Mouse (Mus musculus): ENCODE data around the gene Trpm5. TPM values are rescaled to one million over a fixed set of nuclear protein-coding genes. Genes with fewer than 3 reads are reported as not detected.

Trpm5 gene
- polyA plus RNA-seq (2017; shearing (Covaris generic)), result not detected

DNA sequence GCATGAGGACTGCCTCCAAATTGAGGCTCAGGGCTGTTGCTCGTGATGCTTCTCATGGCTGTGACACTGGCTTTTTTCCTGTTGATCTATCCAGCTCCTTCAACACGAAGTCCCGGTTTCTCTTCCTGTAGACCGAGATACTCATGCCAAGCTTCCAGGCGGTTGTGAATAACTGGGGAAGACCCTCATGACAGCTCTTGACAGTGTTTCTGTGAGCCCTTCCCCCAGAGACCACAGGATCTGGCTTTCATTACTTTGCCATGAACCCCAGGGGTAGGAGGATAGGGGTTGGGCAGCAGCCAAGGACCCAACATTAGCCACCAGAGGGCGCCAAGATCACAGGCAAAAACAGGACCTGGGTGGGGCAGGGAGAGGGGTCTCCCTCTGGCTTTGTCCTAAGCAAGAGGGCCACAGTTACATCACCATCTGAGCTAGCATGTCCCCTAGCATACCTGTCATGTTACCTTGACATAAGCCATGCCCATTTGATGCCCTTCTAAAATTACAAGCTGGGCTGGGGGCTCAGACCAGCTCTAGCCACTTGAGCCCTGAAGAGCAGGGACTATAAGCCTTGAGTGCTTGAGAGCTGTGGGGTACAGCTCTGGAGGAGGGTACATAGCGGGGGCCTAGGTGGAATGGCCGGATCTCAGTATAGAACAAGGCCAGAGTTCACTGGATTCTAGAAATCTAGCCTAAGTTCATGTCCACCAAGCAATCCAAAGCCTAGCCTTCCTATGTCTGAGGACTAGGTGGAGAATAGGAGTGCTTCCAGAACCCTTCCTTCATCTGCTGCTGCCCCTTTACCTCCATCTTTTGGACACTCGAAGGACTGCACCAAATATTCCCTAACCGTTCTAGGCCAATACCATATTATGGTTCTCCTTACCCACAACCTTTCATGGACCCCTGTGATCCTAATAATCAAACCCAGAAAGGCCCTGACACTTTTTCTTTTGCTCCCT lies at the start of gene Trpm5:
Trpm5 (minus strand) TSS at position 51 of the 962 bp plus-strand sequence.

GRCm38 (mm10) chr7:143106062-143106461 lies 11.6 kb upstream of the Trpm5 start, which contains the start of gene Kcnq1:
Gene Kcnq1 (plus strand): TSS chr7:143106362.

GRCm38 (mm10) chr7:143068882-143069591 lies 25.4 kb downstream of the Trpm5 start, which contains the start of gene Tssc4:
Gene Tssc4 (plus strand): TSS chr7:143069249.

DNA sequence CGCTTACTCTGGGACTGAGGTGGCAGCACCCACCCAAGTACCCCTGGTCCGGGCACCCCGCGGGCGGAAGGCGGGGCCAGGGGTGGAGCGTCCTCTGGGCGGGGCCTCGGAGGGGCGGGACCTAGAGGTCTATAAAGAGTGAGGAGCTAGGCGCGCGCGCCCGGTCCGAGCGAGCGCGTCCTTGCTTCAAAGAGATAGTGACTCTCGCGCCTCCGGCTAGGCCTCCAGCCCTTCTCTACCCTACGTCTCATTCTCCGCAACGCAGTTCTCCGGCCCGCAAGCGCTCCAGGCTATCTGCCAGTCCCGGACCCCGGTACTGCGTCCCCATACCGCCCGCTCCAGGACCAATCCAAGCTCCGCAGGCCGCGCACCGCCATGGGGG lies 41.8 kb downstream of the Trpm5 start, which contains the start of gene Cd81:
Cd81 (plus strand) TSS at position 114 of the 382 bp plus-strand sequence.

Other genes with a start within 250 kb of the Trpm5 start
- not detected for gene Th, start 163.5 kb downstream of the Trpm5 start, polyA plus RNA-seq (2017; shearing (Covaris generic))
- 3.1 TPM for gene Ascl2, start 125.4 kb downstream of the Trpm5 start, polyA plus RNA-seq (2017; shearing (Covaris generic))
- 622 TPM for gene Tspan32, start 89.6 kb downstream of the Trpm5 start, polyA plus RNA-seq (2017; shearing (Covaris generic))
- gene Cd81, start 41.9 kb downstream of the Trpm5 start, polyA plus RNA-seq (2017; shearing (Covaris generic)), result 187 TPM
- gene Tssc4, start 25.4 kb downstream of the Trpm5 start, polyA plus RNA-seq (2017; shearing (Covaris generic)), result 53.5 TPM
- not detected for gene Kcnq1, start 11.7 kb upstream of the Trpm5 start, polyA plus RNA-seq (2017; shearing (Covaris generic))

All from activated CD4-positive, CD25-positive, alpha-beta regulatory T cell, adult 9 weeks (primary cell).